Mouse (Mus musculus): Measurements from ENCODE around the gene Jmjd4. TPM values are rescaled to one million over a fixed set of nuclear protein-coding genes. Genes with fewer than 3 reads are reported as not detected.
A peak's percentile ranks its signal among the peaks of the same experiment; 100 is the strongest.

Gene Jmjd4
- polyA plus RNA-seq, 1 experiment from 2014 or later, result 13.4 TPM

DNA sequence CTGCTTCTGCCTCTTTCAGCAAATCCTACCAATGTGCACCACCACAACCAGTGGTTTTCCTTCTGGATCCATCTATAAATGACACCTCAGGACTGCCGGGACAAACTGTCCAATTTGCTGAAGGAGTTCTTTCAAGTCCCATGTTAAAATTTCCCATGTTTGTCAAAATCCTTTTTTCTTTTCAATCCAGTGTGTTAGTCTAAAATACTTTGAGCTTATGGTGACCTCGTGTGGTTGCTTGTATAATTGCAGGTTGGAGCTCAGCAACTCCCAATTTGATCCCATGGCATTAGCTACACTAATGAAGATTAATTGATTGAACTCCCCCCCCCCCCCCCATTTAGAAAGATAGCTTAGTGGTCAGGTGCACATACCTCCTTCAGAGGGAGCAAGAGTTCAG lies 33.4 kb downstream of the Jmjd4 start:
- Histone ChIP-seq H3K4me1 (replicated peaks) (no peaks in the 10 kb centered on the region), H3K27me3 (ENCODE audit: insufficient read depth, poor library complexity, severe bottlenecking) (no peaks in the 10 kb centered on the region), H3K9me3 (no peaks in the 10 kb centered on the region), H3K36me3 (peaks cover 35% of the 10 kb centered on the region), H3K27ac (no peak overlapping the region), H3K4me3 (no peak overlapping the region)
- 14% methylated on average over 2 of the region's 2 CpGs for whole genome bisulfite sequencing
- DNase-seq (ENCODE audit: low spot score), result peak; percentile 46

DNA sequence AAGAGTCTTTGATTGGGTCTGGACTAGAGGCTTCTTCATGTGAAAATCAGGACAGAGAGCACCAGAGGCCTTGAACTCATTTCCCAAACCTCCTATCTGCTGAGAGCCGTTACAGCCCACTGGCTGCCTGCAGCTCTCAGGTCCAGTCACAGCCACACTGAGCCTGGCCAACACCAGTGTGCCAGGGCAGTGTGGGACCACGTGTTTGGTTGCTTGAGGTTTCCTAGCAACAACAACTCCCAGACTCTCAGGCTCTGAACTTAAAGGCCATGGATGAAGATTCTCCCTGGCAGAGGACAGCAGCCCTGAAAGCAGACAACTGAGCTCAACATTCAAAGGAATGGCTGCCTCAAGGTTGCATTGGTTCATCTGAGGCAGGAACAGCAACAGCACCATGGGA lies 35.8 kb downstream of the Jmjd4 start:
- no peak for DNase-seq (ENCODE audit: low spot score)
- Histone ChIP-seq H3K36me3 (peaks cover 60% of the 10 kb centered on the region), H3K4me3 (no peak overlapping the region), H3K4me1 (replicated peaks) (no peaks in the 10 kb centered on the region), H3K27ac (no peak overlapping the region), H3K27me3 (ENCODE audit: insufficient read depth, poor library complexity, severe bottlenecking) (no peaks in the 10 kb centered on the region), H3K9me3 (no peaks in the 10 kb centered on the region)
- WGBS, result 71% methylated on average over 2 of the region's 2 CpGs

DNA sequence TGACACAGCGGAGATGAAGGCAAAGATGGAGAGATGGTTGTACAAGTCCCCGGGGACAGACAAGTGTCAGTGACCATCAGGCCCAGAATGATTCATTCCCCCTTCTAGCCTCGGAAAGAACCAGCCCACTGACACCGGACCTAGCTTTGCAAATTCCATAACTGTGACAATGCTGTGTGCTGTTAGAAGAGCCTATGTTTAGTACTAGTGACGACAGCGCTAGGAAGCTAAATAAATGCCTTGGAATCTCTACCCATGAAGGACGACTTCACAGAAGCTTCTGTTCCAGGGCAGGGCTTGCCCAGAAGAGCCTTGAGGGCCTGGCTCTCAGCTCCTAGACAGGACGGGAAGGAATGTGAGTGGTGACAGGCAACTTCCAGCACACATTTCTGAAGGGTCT lies 36.4 kb downstream of the Jmjd4 start:
- peaks cover 65% of the 10 kb centered on the region for H3K36me3 ChIP-seq
- no peak overlapping the region for H3K27ac ChIP-seq
- H3K9me3 ChIP-seq, result no peaks in the 10 kb centered on the region
- no peak for DNase-seq (ENCODE audit: low spot score)
- H3K4me1 ChIP-seq (replicated peaks), result no peaks in the 10 kb centered on the region
- 92% methylated on average over 8 of the region's 8 CpGs for WGBS
- no peak overlapping the region for H3K4me3 ChIP-seq
- H3K27me3 ChIP-seq (ENCODE audit: insufficient read depth, poor library complexity, severe bottlenecking), result no peaks in the 10 kb centered on the region

DNA sequence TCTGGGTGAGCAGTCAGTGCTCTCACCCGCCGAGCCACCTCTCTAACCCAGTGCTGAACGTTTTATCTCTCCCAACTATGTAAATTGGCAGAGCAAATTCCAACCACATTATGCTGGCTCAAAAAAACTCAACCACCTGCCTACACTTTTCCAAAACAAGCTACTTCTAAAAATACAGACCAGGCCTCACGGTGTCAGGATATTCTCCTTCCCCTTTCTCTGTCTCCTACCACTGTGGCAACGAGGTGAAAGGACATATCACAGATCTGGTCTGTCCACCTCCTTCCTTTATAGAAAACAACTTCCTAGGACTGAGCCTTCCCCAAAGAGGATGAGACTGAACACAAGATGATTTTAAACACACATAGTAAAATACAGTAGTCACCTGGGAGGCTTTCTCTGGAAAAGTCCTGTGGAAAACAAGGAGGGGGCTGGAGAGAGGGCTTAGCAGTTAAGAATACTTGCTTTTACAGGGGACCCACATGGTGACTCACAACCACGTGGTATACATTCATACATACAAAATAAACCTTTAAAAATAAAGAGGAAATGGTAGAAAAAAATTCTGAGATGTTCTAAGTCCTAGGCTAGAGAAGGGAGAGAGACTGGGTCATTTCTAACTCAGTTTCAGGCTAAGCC lies 46.9 kb downstream of the Jmjd4 start:
- peaks cover 5% of the 10 kb centered on the region for H3K9me3 ChIP-seq
- no peaks in the 10 kb centered on the region for H3K27me3 ChIP-seq (ENCODE audit: insufficient read depth, poor library complexity, severe bottlenecking)
- H3K36me3 ChIP-seq, result peaks cover 100% of the 10 kb centered on the region
- H3K4me1 ChIP-seq (replicated peaks), result no peaks in the 10 kb centered on the region
- no peak overlapping the region for H3K27ac ChIP-seq
- no peak overlapping the region for H3K4me3 ChIP-seq
- whole genome bisulfite sequencing, result 86% methylated on average over 6 of the region's 6 CpGs
- no peak for DNase-seq (ENCODE audit: low spot score)

DNA sequence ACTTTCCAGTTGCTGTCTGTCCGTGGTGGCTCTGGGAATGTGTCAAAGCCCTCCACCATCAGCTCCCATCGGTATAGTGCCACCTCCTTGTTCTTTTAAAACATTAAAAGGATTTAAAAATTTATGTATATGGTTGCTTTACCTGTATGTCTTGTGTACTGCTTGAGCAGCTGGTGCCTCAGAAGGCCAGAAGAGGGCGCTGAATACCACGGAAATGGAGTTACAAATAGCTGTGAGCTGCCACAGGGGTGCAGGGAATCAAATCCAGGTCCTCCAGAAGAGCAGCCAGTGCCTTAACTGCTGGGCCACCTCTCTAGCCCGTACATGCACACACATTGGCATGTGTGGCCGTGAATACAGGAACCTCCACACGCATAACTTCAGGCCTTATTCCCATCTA lies 47.9 kb downstream of the Jmjd4 start:
- peaks cover 100% of the 10 kb centered on the region for H3K36me3 ChIP-seq

DNA sequence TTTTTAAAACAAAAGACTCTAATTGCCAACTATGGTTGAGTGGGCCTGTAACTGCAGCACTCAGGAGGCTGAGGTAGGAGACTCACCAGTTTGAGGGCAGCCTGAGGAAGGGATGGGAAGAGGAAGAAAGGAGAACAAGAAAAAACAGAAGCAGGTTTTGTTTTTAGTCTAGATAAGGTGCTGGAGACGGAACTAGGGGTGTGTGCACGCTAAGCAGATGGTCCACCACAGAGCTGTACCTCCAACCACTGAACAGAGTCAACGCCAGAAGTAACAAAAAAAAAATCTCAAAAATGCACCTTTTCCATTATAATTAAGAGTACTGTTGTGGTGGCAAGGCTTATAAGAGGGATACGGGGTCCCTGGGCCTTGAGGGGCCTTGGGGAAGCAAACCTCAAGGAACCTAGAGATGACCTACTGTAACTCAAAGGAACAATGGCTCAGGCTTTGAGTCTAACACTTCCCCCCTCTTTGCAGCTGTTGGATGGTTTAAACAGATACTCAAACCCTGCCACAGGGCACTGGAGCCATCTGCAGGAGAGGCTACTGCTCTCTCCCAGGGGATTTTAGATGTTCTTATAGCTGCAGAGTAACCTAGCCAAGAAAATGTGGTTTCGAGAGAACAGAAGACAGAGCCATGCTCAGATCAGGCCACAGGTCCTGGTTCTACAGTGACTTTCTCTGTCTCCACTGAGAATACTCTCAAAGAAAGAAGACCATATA lies 52.3 kb downstream of the Jmjd4 start:
- H3K4me1 ChIP-seq (replicated peaks), result peaks cover 17% of the 10 kb centered on the region
- H3K36me3 ChIP-seq, result peaks cover 74% of the 10 kb centered on the region
- DNase-seq (ENCODE audit: low spot score), result no peak
- 93% methylated on average over 5 of the region's 5 CpGs for WGBS
- peaks cover 5% of the 10 kb centered on the region for H3K9me3 ChIP-seq
- no peaks in the 10 kb centered on the region for H3K27me3 ChIP-seq (ENCODE audit: insufficient read depth, poor library complexity, severe bottlenecking)
- H3K27ac ChIP-seq, result no peak overlapping the region
- no peak overlapping the region for H3K4me3 ChIP-seq

More for the DNA sequence above, 47.9 kb downstream of the Jmjd4 start:
- Histone ChIP-seq H3K27me3 (ENCODE audit: insufficient read depth, poor library complexity, severe bottlenecking) (no peaks in the 10 kb centered on the region), H3K9me3 (peaks cover 5% of the 10 kb centered on the region), H3K27ac (no peak overlapping the region), H3K4me3 (no peak overlapping the region), H3K4me1 (replicated peaks) (no peaks in the 10 kb centered on the region)
- 92% methylated on average over 7 of the region's 7 CpGs for WGBS
- no peak for DNase-seq (ENCODE audit: low spot score)

DNA sequence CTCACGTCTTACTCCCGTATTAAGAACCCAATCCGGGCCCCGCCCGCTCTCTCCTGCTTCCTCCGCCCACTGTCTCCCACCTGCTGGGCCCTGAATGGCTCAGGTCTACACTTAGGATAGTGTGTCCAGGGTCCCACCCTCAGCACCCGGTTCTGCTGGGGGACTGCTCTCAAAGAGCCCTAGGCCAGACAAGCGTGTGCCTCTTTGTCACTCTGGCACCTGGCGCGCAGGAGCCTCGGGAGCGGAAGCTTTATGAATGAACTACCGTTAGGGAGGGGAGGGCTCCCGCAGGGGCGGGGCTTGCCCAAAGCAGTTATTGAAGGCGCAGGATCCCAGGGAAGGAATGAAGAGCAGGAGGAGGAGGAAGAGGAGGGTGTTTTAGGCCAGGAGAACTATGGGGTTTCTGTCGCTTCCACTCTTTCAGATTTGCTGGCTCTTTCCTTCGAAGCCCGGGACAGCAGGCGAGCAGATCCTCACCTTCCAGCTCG lies 55.5 kb downstream of the Jmjd4 start:
- under 1% methylated on average over 21 of the region's 21 CpGs for WGBS
- H3K9me3 ChIP-seq, result no peaks in the 10 kb centered on the region
- no peaks in the 10 kb centered on the region for H3K27me3 ChIP-seq (ENCODE audit: insufficient read depth, poor library complexity, severe bottlenecking)
- peak overlapping the region; percentile 93 for H3K27ac ChIP-seq
- peaks cover 28% of the 10 kb centered on the region for H3K4me1 ChIP-seq (replicated peaks)
- peaks cover 58% of the 10 kb centered on the region for H3K36me3 ChIP-seq
- H3K4me3 ChIP-seq, result peak overlapping the region; percentile 77
- DNase-seq (ENCODE audit: low spot score), result peak; percentile 69

DNA sequence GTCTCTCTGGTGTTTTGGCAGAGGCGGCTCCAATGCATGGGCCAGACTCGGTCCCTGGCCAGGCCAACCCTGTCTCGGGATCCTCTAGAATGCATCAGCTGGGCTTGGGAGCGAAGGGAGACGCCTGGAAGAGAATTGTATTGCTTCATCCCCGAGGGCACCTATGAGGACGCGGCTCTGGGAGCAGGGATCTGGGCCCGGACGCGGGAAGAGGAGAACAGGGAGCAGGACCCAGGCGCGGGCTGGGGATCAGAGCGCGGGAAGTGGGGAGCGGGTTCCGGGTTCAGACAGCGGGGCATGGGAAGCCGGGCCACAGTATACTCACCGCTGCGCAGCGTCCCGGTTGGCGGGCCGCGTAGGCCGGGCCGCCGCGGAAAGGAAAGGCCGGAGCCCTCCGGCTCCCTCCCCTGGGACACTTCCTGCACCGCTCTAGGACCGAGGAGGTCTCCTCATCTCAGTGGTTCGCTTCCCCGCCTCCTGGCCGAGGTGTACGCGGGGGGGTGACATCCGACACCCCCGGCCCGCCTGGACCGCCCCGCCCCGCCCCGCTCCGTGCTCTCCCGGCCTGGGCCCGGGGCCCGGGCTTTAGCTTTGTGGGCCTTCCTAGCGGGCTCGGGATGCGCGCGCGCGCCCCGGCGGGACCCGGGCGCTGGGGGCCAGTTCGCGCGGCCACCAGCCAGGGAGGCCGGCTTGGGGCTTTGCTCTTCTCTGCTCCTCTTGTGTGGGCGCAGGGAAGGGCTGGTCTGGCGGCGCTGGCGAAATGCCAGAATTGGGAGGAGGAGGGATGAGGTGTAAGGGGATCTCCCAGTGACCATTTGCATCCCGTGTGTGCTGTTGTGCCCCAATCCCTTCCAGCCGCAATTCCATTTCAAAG lies 56.2 kb downstream of the Jmjd4 start:
- no peaks in the 10 kb centered on the region for H3K27me3 ChIP-seq (ENCODE audit: insufficient read depth, poor library complexity, severe bottlenecking)
- peaks cover 58% of the 10 kb centered on the region for H3K36me3 ChIP-seq
- peaks cover 28% of the 10 kb centered on the region for H3K4me1 ChIP-seq (replicated peaks)
- H3K27ac ChIP-seq, result peak overlapping the region; percentile 93
- peak overlapping the region; percentile 77 for H3K4me3 ChIP-seq
- no peaks in the 10 kb centered on the region for H3K9me3 ChIP-seq
- peak; percentile 91 for DNase-seq (ENCODE audit: low spot score)
- under 1% methylated on average over 71 of the region's 71 CpGs for WGBS

DNA sequence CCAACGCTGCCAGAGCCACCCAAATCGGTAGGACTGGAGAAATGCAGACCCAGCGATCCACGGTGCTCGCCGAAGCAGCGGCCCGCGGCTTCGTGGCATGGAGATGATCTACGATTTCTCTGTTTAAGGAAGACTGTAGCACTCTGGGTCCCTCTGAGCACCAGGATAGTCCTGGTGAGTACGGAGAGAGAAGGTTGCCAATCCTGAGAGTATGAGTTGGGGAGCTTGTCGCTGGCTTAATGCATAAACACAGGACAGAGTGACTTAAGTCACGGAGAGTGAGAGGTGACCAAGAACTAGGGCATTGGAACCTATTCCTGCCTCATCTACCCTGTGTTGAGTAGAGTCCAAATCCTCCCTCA lies 56.8 kb downstream of the Jmjd4 start:
- no peak for DNase-seq (ENCODE audit: low spot score)
- Histone ChIP-seq H3K27ac (peak overlapping the region; percentile 93), H3K36me3 (peaks cover 58% of the 10 kb centered on the region), H3K9me3 (no peaks in the 10 kb centered on the region), H3K4me1 (replicated peaks) (peaks cover 28% of the 10 kb centered on the region), H3K4me3 (peak overlapping the region; percentile 77), H3K27me3 (ENCODE audit: insufficient read depth, poor library complexity, severe bottlenecking) (no peaks in the 10 kb centered on the region)
- under 1% methylated on average over 14 of the region's 14 CpGs for WGBS

Other genes starting within 250 kb of the Jmjd4 start
- gene Mrpl55, start 247.6 kb upstream of the Jmjd4 start, polyA plus RNA-seq (2016; fragmentation: Nextera tagmentation; extraction: Ambion mirVana), result 123 and 129 TPM in 2 replicates
- gene 2310033P09Rik, start 241.7 kb upstream of the Jmjd4 start, polyA plus RNA-seq (2016; fragmentation: Nextera tagmentation; extraction: Ambion mirVana), result 42.2 and 43.1 TPM in 2 replicates
- 669 and 687 TPM in 2 replicates for gene Arf1, start 221.8 kb upstream of the Jmjd4 start, polyA plus RNA-seq (2016; fragmentation: Nextera tagmentation; extraction: Ambion mirVana)
- gene Wnt3a, start 159.3 kb upstream of the Jmjd4 start, polyA plus RNA-seq (2016; fragmentation: Nextera tagmentation; extraction: Ambion mirVana), result 14.2 and 18.2 TPM in 2 replicates
- 9.8 and 10.7 TPM in 2 replicates for gene Wnt9a, start 143.1 kb upstream of the Jmjd4 start, polyA plus RNA-seq (2016; fragmentation: Nextera tagmentation; extraction: Ambion mirVana)
- gene Prss38, start 74.4 kb upstream of the Jmjd4 start, polyA plus RNA-seq (2016; fragmentation: Nextera tagmentation; extraction: Ambion mirVana), result not detected in 2 replicates
- gene Snap47, start 1.1 kb downstream of the Jmjd4 start, polyA plus RNA-seq (2016; fragmentation: Nextera tagmentation; extraction: Ambion mirVana), result 110 and 138 TPM in 2 replicates
- 8.0 and 9.1 TPM in 2 replicates for gene Zfp867, start 22.4 kb downstream of the Jmjd4 start, polyA plus RNA-seq (2016; fragmentation: Nextera tagmentation; extraction: Ambion mirVana)
- gene Zkscan17, start 76.7 kb downstream of the Jmjd4 start, polyA plus RNA-seq (2016; fragmentation: Nextera tagmentation; extraction: Ambion mirVana), result 35.8 and 36.8 TPM in 2 replicates
- 0.17 TPM in 1 of 2 replicates, not detected in the other for gene Nlrp3, start 91.5 kb downstream of the Jmjd4 start, polyA plus RNA-seq (2016; fragmentation: Nextera tagmentation; extraction: Ambion mirVana)
- not detected in 2 replicates for gene Olfr222, start 126.2 kb downstream of the Jmjd4 start, polyA plus RNA-seq (2016; fragmentation: Nextera tagmentation; extraction: Ambion mirVana)
- gene Olfr223, start 143.2 kb downstream of the Jmjd4 start, polyA plus RNA-seq (2016; fragmentation: Nextera tagmentation; extraction: Ambion mirVana), result not detected in 2 replicates
- 28.6 and 32.2 TPM in 2 replicates for gene Mprip, start 211.3 kb downstream of the Jmjd4 start, polyA plus RNA-seq (2016; fragmentation: Nextera tagmentation; extraction: Ambion mirVana)

All from hindbrain, embryonic 10.5 days (tissue).